Mouse (Mus musculus) common myeloid progenitor, adult 5-6 weeks (primary cell): ENCODE data around the gene Zfp111. TPM values are rescaled to one million over a fixed set of nuclear protein-coding genes. Genes with fewer than 3 reads are reported as not detected.

ENCODE experiments used
- ATAC-seq: replicated peaks from 2 replicates; pipeline ENCODE4 v1.8.0; 2016; ENCODE audit warnings: low read depth, mild to moderate bottlenecking, moderate TSS enrichment, inconsistent platforms; ENCODE audit not compliant: poor library complexity, severe bottlenecking
- total RNA-seq: library from RNA; stranded (forward); fragments of 200-1000, 187-1606 nt; gene quantifications from 2 replicates; pipeline ENCODE4 v1.2.3, GENCODE M21; 2017

The Zfp111 gene
- total RNA-seq, 1 experiment from 2014 or later = 26.3 TPM

DNA sequence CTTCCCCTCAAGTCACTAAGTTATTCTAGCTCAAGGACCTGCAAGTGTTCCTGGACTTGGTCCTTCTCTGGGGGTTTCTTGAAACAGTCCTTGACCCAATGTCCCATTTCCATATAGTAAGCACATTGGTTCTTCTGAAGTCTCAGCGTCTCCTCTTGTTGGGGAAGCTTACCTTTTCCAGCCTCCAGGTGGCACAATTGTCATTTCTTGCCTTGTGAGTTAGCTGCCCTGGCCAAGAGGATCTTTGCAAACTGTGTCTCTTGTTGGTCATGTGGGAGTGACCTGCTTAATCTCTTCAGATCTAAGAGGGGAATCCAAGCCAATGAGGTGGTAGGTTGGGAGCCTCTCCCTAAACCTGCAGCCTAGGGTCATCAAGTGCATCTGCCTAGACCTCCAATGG is 58.0 kb downstream of the Zfp111 start:
- ATAC-seq = peak; percentile 88

Other genes with a start within 250 kb of the Zfp111 start
- not detected in 2 replicates for gene Vmn1r181, start 236.8 kb downstream of the Zfp111 start, total RNA-seq
- not detected in 2 replicates for gene V1rd19, start 209.8 kb downstream of the Zfp111 start, total RNA-seq
- not detected in 2 replicates for gene Vmn1r183, start 158.2 kb downstream of the Zfp111 start, total RNA-seq
- 18.2 and 21.3 TPM in 2 replicates for gene Zfp180, start 129.5 kb downstream of the Zfp111 start, total RNA-seq
- gene Zfp112, start 99.1 kb downstream of the Zfp111 start, total RNA-seq = 0.39 and 0.78 TPM in 2 replicates
- 6.3 and 7.4 TPM in 2 replicates for gene Zfp235, start 77.3 kb downstream of the Zfp111 start, total RNA-seq
- gene Zfp114, start 36.4 kb downstream of the Zfp111 start, total RNA-seq = 1.5 and 3.2 TPM in 2 replicates
- 9.8 and 14.8 TPM in 2 replicates for gene Zfp109, start 26.1 kb upstream of the Zfp111 start, total RNA-seq
- gene Zfp108, start 43.4 kb upstream of the Zfp111 start, total RNA-seq = 1.5 and 3.8 TPM in 2 replicates
- gene Zfp93, start 59.0 kb upstream of the Zfp111 start, total RNA-seq = 1.6 and 4.9 TPM in 2 replicates
- 15.7 and 21.4 TPM in 2 replicates for gene Zfp61, start 89.8 kb upstream of the Zfp111 start, total RNA-seq
- gene Zfp94, start 105.2 kb upstream of the Zfp111 start, total RNA-seq = 2.4 and 6.5 TPM in 2 replicates
- not detected in 2 replicates for gene Tescl, start 122.5 kb upstream of the Zfp111 start, total RNA-seq
- not detected in 2 replicates for gene Lypd5, start 137.8 kb upstream of the Zfp111 start, total RNA-seq
- 70.8 and 84.9 TPM in 2 replicates for gene Kcnn4, start 158.8 kb upstream of the Zfp111 start, total RNA-seq
- 25.2 and 33.1 TPM in 2 replicates for gene Smg9, start 188.2 kb upstream of the Zfp111 start, total RNA-seq
- not detected in 2 replicates for gene Irgc1, start 240.9 kb upstream of the Zfp111 start, total RNA-seq